34 mouse cellular contexts compared by ENCODE assay signal in genomic region chr4:53210685-53211084, GRCm38 (mm10).
"Had no signal": no experiment of that assay in that cellular context is flagged by ENCODE, and none has a peak within 500 bp of the region (broad histone marks: within the 10 kb centered on the region; RNA-seq: fewer than 3 reads in every experiment).

No protein-coding gene starts in this region.

- H3K4me3 ChIP-seq: heart, embryonic 12.5 days; heart, embryonic 13.5 days; heart, embryonic 15.5 days; hindbrain, embryonic 10.5 days; hindbrain, embryonic 12.5 days; hindbrain, embryonic 13.5 days; hindbrain, embryonic 15.5 days; intestine, embryonic 15.5 days; kidney, embryonic 15.5 days; layer of hippocampus, adult 2 months; left cerebral cortex, adult 2 months had no signal

- H3K36me3 ChIP-seq: heart, embryonic 12.5 days; heart, embryonic 13.5 days; heart, embryonic 15.5 days; hindbrain, embryonic 10.5 days; hindbrain, embryonic 12.5 days; hindbrain, embryonic 13.5 days; hindbrain, embryonic 15.5 days; intestine, embryonic 15.5 days; kidney, embryonic 15.5 days had no signal

- H3K9me3 ChIP-seq: heart, embryonic 12.5 days; heart, embryonic 13.5 days; heart, embryonic 15.5 days; hindbrain, embryonic 10.5 days; hindbrain, embryonic 12.5 days; hindbrain, embryonic 13.5 days; hindbrain, embryonic 15.5 days; intestine, embryonic 15.5 days; kidney, embryonic 15.5 days had no signal

- H3K4me1 ChIP-seq: heart, embryonic 12.5 days; heart, embryonic 13.5 days; heart, embryonic 15.5 days; hindbrain, embryonic 10.5 days; hindbrain, embryonic 12.5 days; hindbrain, embryonic 13.5 days; hindbrain, embryonic 15.5 days had no signal

- H3K4me2 ChIP-seq: heart, embryonic 11.5 days; heart, embryonic 12.5 days; heart, embryonic 13.5 days; heart, embryonic 15.5 days; hindbrain, embryonic 12.5 days; hindbrain, embryonic 13.5 days; hindbrain, embryonic 14.5 days; hindbrain, embryonic 15.5 days; intestine, embryonic 15.5 days; kidney, embryonic 15.5 days had no signal

- H3K27me3 ChIP-seq: heart, embryonic 12.5 days; heart, embryonic 13.5 days; heart, embryonic 15.5 days; hindbrain, embryonic 12.5 days; hindbrain, embryonic 13.5 days; hindbrain, embryonic 15.5 days; intestine, embryonic 15.5 days; kidney, embryonic 15.5 days had no signal

- H3K9ac ChIP-seq: heart, embryonic 12.5 days; heart, embryonic 13.5 days; heart, embryonic 15.5 days; hindbrain, embryonic 12.5 days; hindbrain, embryonic 13.5 days; hindbrain, embryonic 14.5 days; hindbrain, embryonic 15.5 days; intestine, embryonic 15.5 days; kidney, embryonic 15.5 days had no signal

- H3K27ac ChIP-seq: heart, embryonic 13.5 days; heart, embryonic 15.5 days; hindbrain, embryonic 10.5 days; hindbrain, embryonic 12.5 days; hindbrain, embryonic 13.5 days; hindbrain, embryonic 14.5 days; hindbrain, embryonic 15.5 days; hindbrain, postnatal 0 days; intestine, embryonic 15.5 days; kidney, embryonic 15.5 days; kidney, postnatal 0 days; layer of hippocampus, adult 2 months; left cerebral cortex, adult 2 months had no signal

- ATAC-seq: hindbrain, embryonic 16.5 days; hindbrain, postnatal 0 days; inflammation-experienced regulatory T-cells, adult 6 months; intestine, embryonic 15.5 days; intestine, embryonic 16.5 days; intestine, postnatal 0 days had no signal

- DNase-seq: heart, postnatal 10 days; heart, postnatal 14 days; heart, postnatal 36 days; heart, postnatal 4 days; kidney, adult 11 months; kidney, adult 18-20 months; kidney, adult 8-10 months; kidney, adult 9 months; kidney, postnatal 10 days; kidney, postnatal 14 days; kidney, postnatal 25 days; kidney, postnatal 36 days; kidney, postnatal 4 days; layer of hippocampus, adult 9-11 months; layer of hippocampus, postnatal 36 days had no signal
